Mouse (Mus musculus) stomach, embryonic 15.5 days (tissue): ENCODE measurements at regions not wholly inside any gene's neighbourhood (a gene's known extent, or its start where the extent isn't known, plus 50 kb on each side); places are given as distances from the start of the nearest gene placed in this dataset.
A peak's percentile ranks its signal among the peaks of the same experiment; 100 is the strongest.

Experiments
- ATAC-seq: fragments of 200-750 bp; cut with Nextera tagmentation; 2 replicates; pipeline ENCODE4 v1.8.0; 2017; ENCODE audit warnings: low read depth, moderate number of reproducible peaks, moderate TSS enrichment; ENCODE audit not compliant: insufficient read depth, low FRiP score
- H3K27ac ChIP-seq: fragments of 300-500 bp; sonication (generic); 2 replicates; pipeline ENCODE4 v1.5.1; 2015; ENCODE audit warnings: mild to moderate bottlenecking, inconsistent platforms
- H3K27me3 ChIP-seq: fragments of 300-500 bp; sonication (generic); replicated peaks from 2 replicates; pipeline ENCODE4 v1.6.1; 2015; ENCODE audit warnings: inconsistent platforms
- H3K36me3 ChIP-seq: fragments of 300-500 bp; sonication (generic); 2 replicates; pipeline ENCODE4 v1.6.1; 2015; ENCODE audit warnings: inconsistent platforms
- H3K4me1 ChIP-seq: fragments of 300-500 bp; sonication (generic); 2 replicates; pipeline ENCODE4 v1.6.1; 2015; ENCODE audit warnings: inconsistent platforms
- H3K4me2 ChIP-seq: fragments of 300-500 bp; sonication (generic); 2 replicates; pipeline ENCODE4 v1.6.1; 2015; ENCODE audit warnings: mild to moderate bottlenecking, inconsistent platforms
- H3K4me3 ChIP-seq: fragments of 300-500 bp; sonication (generic); replicated peaks from 2 replicates; pipeline ENCODE4 v1.5.1; 2015; ENCODE audit warnings: inconsistent platforms
- H3K9ac ChIP-seq: fragments of 300-500 bp; sonication (generic); 2 replicates; pipeline ENCODE4 v1.6.1; 2015; ENCODE audit warnings: inconsistent platforms
- H3K9me3 ChIP-seq: fragments of 300-500 bp; sonication (generic); 2 replicates; pipeline ENCODE4 v1.6.1; 2016; ENCODE audit warnings: inconsistent platforms
- WGBS: fragments of 180-500 bp; shearing (Covaris S2); methylation state at CpG from one replicate; pipeline ENCODE4 v1.1.7; 2015; 5-methylcytosine and 5-hydroxymethylcytosine counted together

GRCm38 (mm10) chr8:36304809-36305208, 539.2 kb downstream of the Gm19410 start:
- 88% methylated on average over 10 of the region's 10 CpGs for WGBS

DNA sequence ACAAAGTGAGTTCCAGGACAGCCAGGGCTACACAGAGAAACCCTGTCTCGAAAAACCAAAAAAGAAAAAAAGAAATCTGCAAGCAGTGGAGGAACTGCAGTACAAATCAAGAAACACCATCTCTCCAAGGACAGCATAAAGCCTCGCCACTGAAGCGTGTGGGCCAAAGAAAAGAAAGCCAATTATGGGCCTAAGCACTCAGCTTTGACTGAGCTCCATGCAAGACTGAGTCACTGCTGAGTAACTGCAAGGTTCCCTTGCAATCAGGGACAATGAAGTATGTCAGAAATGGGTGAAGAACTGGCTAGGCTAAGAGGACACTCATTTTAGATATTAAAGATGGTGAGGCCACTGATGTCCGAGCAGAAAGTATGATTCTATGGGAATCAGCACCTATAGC, 540.7 kb downstream of the Gm19410 start:
- WGBS: 83% methylated on average over 4 of the region's 4 CpGs
- Histone ChIP-seq H3K27ac (no peak overlapping the region), H3K9me3 (no peaks in the 10 kb centered on the region), H3K9ac (no peak overlapping the region), H3K4me2 (no peak overlapping the region), H3K36me3 (no peaks in the 10 kb centered on the region), H3K4me1 (no peaks in the 10 kb centered on the region), H3K27me3 (no peaks in the 10 kb centered on the region), H3K4me3 (no peak overlapping the region)
- ATAC-seq: no peak

More at GRCm38 (mm10) chr8:36304809-36305208, 539.2 kb downstream of the Gm19410 start:
- Histone ChIP-seq H3K9me3 (no peaks in the 10 kb centered on the region), H3K36me3 (no peaks in the 10 kb centered on the region), H3K27ac (no peak overlapping the region), H3K4me2 (no peak overlapping the region), H3K4me1 (no peaks in the 10 kb centered on the region), H3K9ac (no peak overlapping the region), H3K4me3 (no peak overlapping the region), H3K27me3 (no peaks in the 10 kb centered on the region)
- ATAC-seq: no peak

- Histone ChIP-seq H3K36me3 (no peaks in the 10 kb centered on the region), H3K4me3 (no peak overlapping the region), H3K9ac (no peak overlapping the region), H3K9me3 (no peaks in the 10 kb centered on the region), H3K27me3 (no peaks in the 10 kb centered on the region), H3K27ac (no peak overlapping the region), H3K4me2 (no peak overlapping the region), H3K4me1 (no peaks in the 10 kb centered on the region)
- no peak for ATAC-seq
- 77% methylated on average over 8 of the region's 8 CpGs for WGBS
These were observed 541.9 kb downstream of the Gm19410 start for GRCm38 (mm10) chr8:36307496-36307895.

DNA sequence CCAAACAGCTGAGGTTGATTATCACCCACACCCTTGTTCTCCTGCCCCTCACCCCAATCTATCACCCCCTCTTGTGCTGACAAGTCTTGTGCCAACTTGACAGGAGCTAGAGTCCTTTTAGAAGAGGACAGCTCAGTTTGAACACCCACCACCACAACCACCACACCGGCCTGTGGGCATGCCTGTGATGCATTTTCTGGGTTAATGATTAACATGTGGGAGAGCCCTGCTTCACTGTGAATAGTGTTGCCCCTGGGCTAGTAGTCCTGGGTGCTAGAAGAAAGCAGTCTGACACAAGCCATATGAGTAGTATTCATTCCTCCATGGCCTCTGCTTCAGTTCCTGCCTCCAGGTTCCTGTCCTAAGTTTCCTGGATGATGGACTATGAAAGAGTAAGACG, 542.5 kb downstream of the Gm19410 start:
- no peak overlapping the region for H3K27ac ChIP-seq

DNA sequence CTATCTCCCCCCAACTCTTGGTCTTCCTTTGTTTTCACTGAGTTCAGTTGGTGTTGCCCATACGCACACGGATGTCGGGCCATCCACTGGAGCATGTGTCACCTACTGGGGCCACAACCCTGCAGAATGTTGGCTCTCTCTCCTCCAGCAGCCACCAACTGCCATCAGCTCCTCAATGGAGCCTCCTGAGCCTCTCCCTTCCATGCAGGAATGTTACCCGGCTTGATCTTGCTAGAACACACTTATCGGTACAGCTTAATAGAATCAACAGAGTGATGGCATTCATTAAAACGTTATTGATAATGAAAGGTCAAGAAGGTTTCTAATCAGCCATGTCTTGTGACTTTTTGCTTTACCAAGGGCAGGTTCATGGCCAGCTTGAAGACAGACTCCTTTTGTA, 543.7 kb downstream of the Gm19410 start:
- Histone ChIP-seq H3K9ac (no peak overlapping the region), H3K4me2 (no peak overlapping the region), H3K4me3 (no peak overlapping the region), H3K4me1 (no peaks in the 10 kb centered on the region), H3K27ac (no peak overlapping the region), H3K27me3 (no peaks in the 10 kb centered on the region), H3K9me3 (no peaks in the 10 kb centered on the region), H3K36me3 (no peaks in the 10 kb centered on the region)
- 85% methylated on average over 6 of the region's 6 CpGs for WGBS
- ATAC-seq: 0 out of 2 replicates have a peak, but pooled peaks have one; percentile 27

More for the DNA sequence above, 542.5 kb downstream of the Gm19410 start:
- Histone ChIP-seq H3K4me2 (no peak overlapping the region), H3K4me3 (no peak overlapping the region), H3K36me3 (no peaks in the 10 kb centered on the region), H3K9ac (no peak overlapping the region), H3K27me3 (no peaks in the 10 kb centered on the region), H3K9me3 (no peaks in the 10 kb centered on the region), H3K4me1 (no peaks in the 10 kb centered on the region)
- WGBS: 63% methylated on average over 2 of the region's 2 CpGs
- ATAC-seq: no peak

- Histone ChIP-seq H3K27me3 (no peaks in the 10 kb centered on the region), H3K9me3 (no peaks in the 10 kb centered on the region), H3K4me1 (no peaks in the 10 kb centered on the region), H3K4me2 (no peak overlapping the region), H3K27ac (no peak overlapping the region), H3K4me3 (no peak overlapping the region), H3K9ac (no peak overlapping the region), H3K36me3 (no peaks in the 10 kb centered on the region)
- ATAC-seq: no peak
- 72% methylated on average over 10 of the region's 10 CpGs for WGBS
These were observed 544.4 kb downstream of the Gm19410 start for GRCm38 (mm10) chr8:36309952-36310351.

DNA sequence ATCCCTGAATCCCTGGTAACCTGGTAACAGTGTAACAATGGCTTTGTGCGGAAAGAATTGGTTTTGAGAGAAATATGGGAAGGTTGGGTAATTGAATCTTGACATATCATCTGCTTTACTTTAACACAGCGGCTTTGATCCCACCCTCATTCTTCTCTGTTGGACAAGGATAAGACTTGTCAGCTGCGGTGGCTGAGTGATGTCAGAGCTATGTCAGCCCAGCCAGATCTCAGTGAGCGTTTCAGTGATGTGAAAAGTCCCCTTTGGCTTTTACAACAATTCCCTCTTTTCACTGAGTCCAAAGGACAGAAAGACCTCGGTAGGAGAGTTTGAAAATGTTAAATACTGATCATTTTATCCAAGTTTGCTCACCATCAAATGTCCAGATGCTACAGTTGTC, 546.1 kb downstream of the Gm19410 start:
- no peak overlapping the region for H3K4me3 ChIP-seq
- no peaks in the 10 kb centered on the region for H3K27me3 ChIP-seq
- no peaks in the 10 kb centered on the region for H3K9me3 ChIP-seq
- H3K27ac ChIP-seq: no peak overlapping the region
- no peak overlapping the region for H3K4me2 ChIP-seq
- no peak overlapping the region for H3K9ac ChIP-seq
- no peaks in the 10 kb centered on the region for H3K36me3 ChIP-seq
- ATAC-seq: no peak
- no peaks in the 10 kb centered on the region for H3K4me1 ChIP-seq
- WGBS: 70% methylated on average over 5 of the region's 5 CpGs

GRCm38 (mm10) chr8:36312963-36313362, 547.4 kb downstream of the Gm19410 start:
- Histone ChIP-seq H3K9me3 (no peaks in the 10 kb centered on the region), H3K9ac (no peak overlapping the region), H3K36me3 (no peaks in the 10 kb centered on the region), H3K27me3 (no peaks in the 10 kb centered on the region), H3K4me2 (no peak overlapping the region), H3K4me1 (no peaks in the 10 kb centered on the region), H3K27ac (no peak overlapping the region), H3K4me3 (no peak overlapping the region)
- 81% methylated on average over 3 of the region's 3 CpGs for WGBS
- no peak for ATAC-seq

GRCm38 (mm10) chr8:36318396-36318795, 552.8 kb downstream of the Gm19410 start:
- Histone ChIP-seq H3K27me3 (no peaks in the 10 kb centered on the region), H3K9ac (no peak overlapping the region), H3K36me3 (no peaks in the 10 kb centered on the region), H3K4me2 (no peak overlapping the region), H3K27ac (no peak overlapping the region), H3K4me3 (no peak overlapping the region), H3K4me1 (no peaks in the 10 kb centered on the region), H3K9me3 (no peaks in the 10 kb centered on the region)
- ATAC-seq: no peak
- 78% methylated on average over 2 of the region's 2 CpGs for WGBS

DNA sequence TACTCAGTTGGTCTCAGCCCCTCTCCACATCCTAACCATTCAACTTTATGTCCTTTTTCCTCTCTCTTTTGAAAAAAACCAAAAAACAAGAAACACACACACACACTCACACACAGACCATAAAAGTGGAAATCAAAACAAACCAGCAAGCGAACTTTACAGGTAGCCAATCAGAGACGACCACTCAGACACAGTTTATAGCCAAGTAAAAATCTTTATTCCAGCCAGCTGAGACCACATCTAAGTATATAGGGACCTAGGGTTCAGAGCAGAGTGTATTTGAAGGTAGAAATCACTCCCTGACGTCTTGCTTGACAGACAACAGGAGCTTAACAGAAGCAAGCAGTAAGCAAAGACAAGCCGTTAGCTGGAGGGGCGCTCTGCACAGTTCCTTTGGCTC, 553.3 kb downstream of the Gm19410 start:
- Histone ChIP-seq H3K4me1 (no peaks in the 10 kb centered on the region), H3K27me3 (no peaks in the 10 kb centered on the region), H3K9ac (no peak overlapping the region), H3K9me3 (no peaks in the 10 kb centered on the region), H3K4me2 (no peak overlapping the region), H3K4me3 (no peak overlapping the region), H3K27ac (no peak overlapping the region), H3K36me3 (no peaks in the 10 kb centered on the region)
- no peak for ATAC-seq
- 59% methylated on average over 5 of the region's 5 CpGs for WGBS

DNA sequence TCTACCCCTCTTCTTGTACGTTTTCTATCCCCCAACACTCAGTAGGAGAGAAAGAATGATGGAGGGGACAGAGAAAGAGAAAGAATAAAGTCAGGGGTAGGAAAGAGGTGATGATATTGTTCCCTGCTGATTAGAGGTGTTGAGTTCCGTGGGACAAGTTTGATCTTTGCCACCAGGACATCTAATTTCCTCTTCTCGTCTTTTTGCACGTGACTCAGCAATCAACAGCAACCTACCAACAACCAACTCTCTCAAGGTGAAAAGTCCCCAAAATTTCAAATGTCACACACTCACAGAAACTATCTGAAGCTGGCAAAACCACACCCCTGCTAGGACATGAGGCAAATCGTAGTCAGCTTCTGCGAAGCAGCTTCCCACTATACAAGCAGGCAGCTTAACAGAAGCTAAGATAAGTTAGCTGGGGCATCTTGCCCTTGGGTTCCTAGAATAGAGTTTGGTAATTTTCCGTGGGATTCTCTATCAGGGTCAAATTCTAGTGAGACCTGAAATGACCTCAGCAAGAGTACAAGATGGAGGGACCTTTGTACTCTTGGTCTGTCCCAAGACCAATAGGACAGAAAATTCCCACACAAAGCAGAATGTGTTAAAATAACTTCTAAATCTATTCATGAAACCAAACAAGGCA, 553.8 kb downstream of the Gm19410 start:
- no peaks in the 10 kb centered on the region for H3K4me1 ChIP-seq
- H3K9ac ChIP-seq: no peak overlapping the region
- ATAC-seq: no peak
- no peaks in the 10 kb centered on the region for H3K9me3 ChIP-seq
- no peaks in the 10 kb centered on the region for H3K27me3 ChIP-seq
- no peak overlapping the region for H3K4me3 ChIP-seq
- H3K27ac ChIP-seq: no peak overlapping the region
- 54% methylated on average over 7 of the region's 7 CpGs for WGBS
- no peak overlapping the region for H3K4me2 ChIP-seq
- H3K36me3 ChIP-seq: no peaks in the 10 kb centered on the region

GRCm38 (mm10) chr8:36322125-36322524, 556.5 kb downstream of the Gm19410 start:
- ATAC-seq: no peak
- Histone ChIP-seq H3K9ac (no peak overlapping the region), H3K4me1 (no peaks in the 10 kb centered on the region), H3K4me2 (no peak overlapping the region), H3K27me3 (no peaks in the 10 kb centered on the region), H3K36me3 (no peaks in the 10 kb centered on the region), H3K27ac (no peak overlapping the region), H3K4me3 (no peak overlapping the region), H3K9me3 (no peaks in the 10 kb centered on the region)
- 66% methylated on average over 8 of the region's 8 CpGs for WGBS

DNA sequence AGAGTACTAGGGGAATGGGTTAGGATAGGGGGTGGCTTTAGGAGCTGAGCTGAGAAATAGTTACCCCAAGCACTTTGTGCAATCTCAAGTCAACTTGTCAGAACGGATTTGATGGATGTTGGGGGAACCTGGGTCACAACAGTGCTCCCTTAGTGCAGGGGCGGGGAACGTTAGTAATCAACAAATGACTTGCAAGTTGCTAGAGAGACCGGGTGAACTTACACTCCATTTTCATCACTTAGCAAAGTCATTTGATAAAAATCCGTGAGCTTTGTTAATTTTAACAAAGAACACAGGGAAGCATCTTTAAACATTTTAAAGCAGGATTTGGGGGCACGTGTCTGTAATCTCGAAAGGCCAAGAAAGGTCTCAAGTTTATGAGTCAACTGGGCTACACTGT, 557.0 kb downstream of the Gm19410 start:
- no peak for ATAC-seq
- no peak overlapping the region for H3K9ac ChIP-seq
- WGBS: 44% methylated on average over 7 of the region's 7 CpGs

More for the DNA sequence above, 557.0 kb downstream of the Gm19410 start:
- H3K27ac ChIP-seq: no peak overlapping the region
- H3K4me2 ChIP-seq: no peak overlapping the region
- H3K36me3 ChIP-seq: no peaks in the 10 kb centered on the region
- H3K4me3 ChIP-seq: no peak overlapping the region
- H3K4me1 ChIP-seq: no peaks in the 10 kb centered on the region
- H3K27me3 ChIP-seq: no peaks in the 10 kb centered on the region
- H3K9me3 ChIP-seq: no peaks in the 10 kb centered on the region
